Mouse (Mus musculus) intestine, embryonic 14.5 days (tissue): ENCODE measurements around the gene Xrcc1. TPM values are rescaled to one million over a fixed set of nuclear protein-coding genes. Genes with fewer than 3 reads are reported as not detected.

Experiments used
- ATAC-seq: fragments of 200-750 bp; cut with Nextera tagmentation; replicated peaks from 2 replicates; pipeline ENCODE4 v1.8.0; 2017; ENCODE audit warnings: low read depth, moderate number of reproducible peaks, moderate TSS enrichment, moderate library complexity; ENCODE audit not compliant: low FRiP score, low TSS enrichment
- DNase-seq: peaks from one replicate; pipeline ENCODE4 v3.0.0-alpha.2; 2018; ENCODE audit warnings: low spot score
- H3K27ac ChIP-seq: fragments of 300-500 bp; sonication (generic); 2 replicates; pipeline ENCODE4 v1.5.1; 2014; ENCODE audit warnings: low read depth, mild to moderate bottlenecking, control low read depth
- H3K27me3 ChIP-seq: fragments of 300-500 bp; sonication (generic); replicated peaks from 2 replicates; pipeline ENCODE4 v1.6.1; 2014; ENCODE audit warnings: low read length, control low read depth; ENCODE audit not compliant: control insufficient read depth, insufficient read depth
- H3K36me3 ChIP-seq: fragments of 300-500 bp; sonication (generic); 2 replicates; pipeline ENCODE4 v1.6.1; 2014; ENCODE audit warnings: low read length, control low read depth; ENCODE audit not compliant: control insufficient read depth, insufficient read depth
- H3K4me1 ChIP-seq: fragments of 300-500 bp; sonication (generic); replicated peaks from 2 replicates; pipeline ENCODE4 v1.6.1; 2014; ENCODE audit warnings: low read length, control low read depth, mixed read lengths; ENCODE audit not compliant: control insufficient read depth, insufficient read depth
- H3K4me2 ChIP-seq: fragments of 300-500 bp; sonication (generic); 2 replicates; pipeline ENCODE4 v1.6.1; 2014; ENCODE audit warnings: low read length
- H3K4me3 ChIP-seq: fragments of 300-500 bp; sonication (generic); 2 replicates; pipeline ENCODE4 v1.5.1; 2014; ENCODE audit warnings: low read depth, low read length, control low read depth, mixed read lengths
- H3K9ac ChIP-seq: fragments of 300-500 bp; sonication (generic); 2 replicates; pipeline ENCODE4 v1.6.1; 2014; ENCODE audit warnings: mild to moderate bottlenecking, low read length
- H3K9me3 ChIP-seq: fragments of 300-500 bp; sonication (generic); 2 replicates; pipeline ENCODE4 v1.6.1; 2016; ENCODE audit warnings: low read length, control low read depth; ENCODE audit not compliant: control insufficient read depth
- WGBS: fragments of 180-500 bp; shearing (Covaris S2); extraction: QIAGEN DNeasy Blood & Tissue Kit; methylation state at CpG from one replicate; pipeline ENCODE4 v1.1.7; 2014; 5-methylcytosine and 5-hydroxymethylcytosine counted together
- polyA plus RNA-seq: library from polyadenylated mRNA; unstranded; fragments of >200 nt; fragmentation: Nextera tagmentation; extraction: Ambion mirVana; gene quantifications from 2 replicates; pipeline ENCODE4 v1.2.1, GENCODE M21; 2014

The Xrcc1 gene
- polyA plus RNA-seq, 1 experiment from 2014 or later = 91.5 TPM

- no peak overlapping the region for H3K27ac ChIP-seq
- no peak for DNase-seq
- 89% methylated on average over 4 of the region's 4 CpGs for WGBS
- no peaks in the 10 kb centered on the region for H3K27me3 ChIP-seq
- no peak overlapping the region for H3K9ac ChIP-seq
- H3K4me1 ChIP-seq = no peaks in the 10 kb centered on the region
- no peak overlapping the region for H3K4me3 ChIP-seq
- no peak overlapping the region for H3K4me2 ChIP-seq
- H3K9me3 ChIP-seq = no peaks in the 10 kb centered on the region
- peaks cover 90% of the 10 kb centered on the region for H3K36me3 ChIP-seq
- ATAC-seq = no peak
These were observed 17.7 kb downstream of the Xrcc1 start for GRCm38 (mm10) chr7:24563837-24564206.

DNA sequence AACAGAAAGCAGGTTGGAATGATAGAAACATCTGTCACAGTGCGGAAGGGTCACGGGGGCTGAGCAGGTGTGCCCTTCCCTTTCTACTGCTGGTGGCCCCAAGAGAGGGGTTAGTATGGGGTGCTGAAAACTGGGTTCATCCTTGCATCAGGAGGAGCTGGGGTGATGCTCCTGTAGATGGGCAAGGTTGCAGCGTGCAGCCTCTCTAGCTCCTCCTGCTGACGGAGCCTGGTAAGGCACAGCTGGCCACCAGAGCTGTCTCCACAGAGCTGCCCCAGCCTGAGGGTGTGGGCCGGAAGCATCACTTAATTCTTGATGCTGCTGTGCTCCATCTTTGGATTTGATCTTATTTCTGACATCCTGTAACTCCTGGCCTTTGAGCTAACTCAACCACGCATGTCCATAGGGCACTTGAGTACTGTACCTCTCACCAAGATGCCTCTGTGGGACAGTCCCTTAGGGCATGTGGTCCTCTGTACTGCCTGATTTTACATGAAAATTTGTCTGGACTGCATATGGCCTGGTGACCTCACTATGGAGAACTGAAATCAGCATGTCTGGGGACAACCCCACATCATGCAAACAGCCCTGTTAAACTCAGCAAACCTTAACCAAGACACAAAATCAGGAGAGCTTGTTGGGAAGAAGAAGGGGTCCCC lies 18.6 kb downstream of the Xrcc1 start:
- 0 out of 2 replicates have a peak, but pooled peaks have one; percentile 54 for ATAC-seq

GRCm38 (mm10) chr7:24565627-24566026 lies 19.5 kb downstream of the Xrcc1 start:
- Histone ChIP-seq H3K36me3 (peaks cover 86% of the 10 kb centered on the region), H3K4me2 (no peak overlapping the region), H3K9ac (no peak overlapping the region), H3K27me3 (no peaks in the 10 kb centered on the region), H3K4me1 (no peaks in the 10 kb centered on the region), H3K27ac (no peak overlapping the region), H3K4me3 (no peak overlapping the region), H3K9me3 (no peaks in the 10 kb centered on the region)
- no peak for DNase-seq
- WGBS = 89% methylated on average over 11 of the region's 11 CpGs
- ATAC-seq = no peak

More for the DNA sequence above, 18.6 kb downstream of the Xrcc1 start:
- no peaks in the 10 kb centered on the region for H3K4me1 ChIP-seq
- H3K27ac ChIP-seq = no peak overlapping the region
- 64% methylated on average over 6 of the region's 6 CpGs for WGBS
- no peak overlapping the region for H3K4me3 ChIP-seq
- H3K9ac ChIP-seq = no peak overlapping the region
- DNase-seq = peak; percentile 89
- H3K4me2 ChIP-seq = no peak overlapping the region
- H3K27me3 ChIP-seq = no peaks in the 10 kb centered on the region
- H3K36me3 ChIP-seq = peaks cover 87% of the 10 kb centered on the region
- H3K9me3 ChIP-seq = no peaks in the 10 kb centered on the region

DNA sequence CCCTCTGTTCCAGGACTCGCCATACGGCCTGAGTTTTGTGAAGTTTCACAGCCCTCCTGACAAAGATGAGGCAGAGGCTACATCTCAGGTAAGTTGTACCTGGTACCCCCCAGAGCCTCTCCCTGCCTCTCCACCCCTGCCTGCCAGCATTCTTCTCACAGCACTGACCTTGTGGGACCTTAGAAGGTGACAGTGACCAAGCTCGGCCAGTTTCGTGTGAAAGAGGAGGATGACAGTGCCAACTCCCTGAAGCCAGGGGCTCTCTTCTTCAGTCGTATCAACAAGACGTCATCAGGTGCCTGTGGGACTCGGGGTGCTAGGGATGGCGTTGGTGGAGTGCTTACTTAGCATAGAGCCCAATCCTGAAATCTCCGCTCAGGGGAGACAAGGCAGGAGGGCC lies 20.1 kb downstream of the Xrcc1 start:
- 94% methylated on average over 9 of the region's 9 CpGs for WGBS
- no peak for DNase-seq
- Histone ChIP-seq H3K9me3 (no peaks in the 10 kb centered on the region), H3K9ac (no peak overlapping the region), H3K36me3 (peaks cover 81% of the 10 kb centered on the region), H3K4me2 (no peak overlapping the region), H3K4me3 (no peak overlapping the region), H3K4me1 (no peaks in the 10 kb centered on the region), H3K27me3 (no peaks in the 10 kb centered on the region), H3K27ac (no peak overlapping the region)
- no peak for ATAC-seq

GRCm38 (mm10) chr7:24568512-24568911 lies 22.4 kb downstream of the Xrcc1 start:
- Histone ChIP-seq H3K27ac (no peak overlapping the region), H3K9me3 (no peaks in the 10 kb centered on the region), H3K36me3 (peaks cover 82% of the 10 kb centered on the region), H3K27me3 (no peaks in the 10 kb centered on the region), H3K9ac (no peak overlapping the region), H3K4me3 (no peak overlapping the region), H3K4me1 (no peaks in the 10 kb centered on the region), H3K4me2 (no peak overlapping the region)
- DNase-seq (no peak), ATAC-seq (no peak)
- 90% methylated on average over 4 of the region's 4 CpGs for WGBS

- peaks cover 64% of the 10 kb centered on the region for H3K36me3 ChIP-seq
These were observed 25.0 kb downstream of the Xrcc1 start for GRCm38 (mm10) chr7:24571071-24571470.

GRCm38 (mm10) chr7:24572455-24572854 lies 26.4 kb downstream of the Xrcc1 start:
- Histone ChIP-seq H3K4me2 (no peak overlapping the region), H3K4me1 (no peaks in the 10 kb centered on the region), H3K9me3 (no peaks in the 10 kb centered on the region), H3K9ac (no peak overlapping the region), H3K27ac (no peak overlapping the region), H3K4me3 (no peak overlapping the region), H3K36me3 (peaks cover 50% of the 10 kb centered on the region), H3K27me3 (no peaks in the 10 kb centered on the region)
- WGBS = 60% methylated on average over 5 of the region's 5 CpGs
- no peak; the same call in 1 of the 2 replicates for ATAC-seq
- DNase-seq = no peak

More at GRCm38 (mm10) chr7:24571071-24571470, 25.0 kb downstream of the Xrcc1 start:
- Histone ChIP-seq H3K9ac (no peak overlapping the region), H3K4me3 (no peak overlapping the region), H3K9me3 (no peaks in the 10 kb centered on the region), H3K27ac (no peak overlapping the region), H3K27me3 (no peaks in the 10 kb centered on the region), H3K4me2 (no peak overlapping the region), H3K4me1 (no peaks in the 10 kb centered on the region)
- WGBS = 74% methylated on average over 4 of the region's 4 CpGs
- no peak for ATAC-seq
- DNase-seq = no peak

- DNase-seq = no peak
- Histone ChIP-seq H3K27me3 (no peaks in the 10 kb centered on the region), H3K9me3 (no peaks in the 10 kb centered on the region), H3K4me3 (no peak overlapping the region), H3K36me3 (peaks cover 33% of the 10 kb centered on the region), H3K27ac (no peak overlapping the region), H3K4me1 (no peaks in the 10 kb centered on the region), H3K4me2 (no peak overlapping the region), H3K9ac (no peak overlapping the region)
- no peak for ATAC-seq
- 67% methylated on average over 12 of the region's 12 CpGs for WGBS
These were observed 28.2 kb downstream of the Xrcc1 start for GRCm38 (mm10) chr7:24574224-24574796.

- Histone ChIP-seq H3K36me3 (peaks cover 7% of the 10 kb centered on the region; the same call in 1 of the 2 replicates), H3K4me3 (no peak overlapping the region), H3K4me2 (no peak overlapping the region), H3K9me3 (no peaks in the 10 kb centered on the region), H3K4me1 (no peaks in the 10 kb centered on the region), H3K9ac (no peak overlapping the region), H3K27me3 (no peaks in the 10 kb centered on the region), H3K27ac (no peak overlapping the region)
- WGBS = 88% methylated on average over 10 of the region's 10 CpGs
- ATAC-seq = no peak
- DNase-seq = no peak
These were observed 31.7 kb downstream of the Xrcc1 start for GRCm38 (mm10) chr7:24577811-24578210.
